Mouse (Mus musculus): ENCODE measurements at regions not wholly inside any gene's neighbourhood (a gene's known extent, or its start where the extent isn't known, plus 50 kb on each side); places are given as distances from the start of the nearest gene placed in this dataset.

- Histone ChIP-seq H3K27ac (no peak overlapping the region), H3K4me3 (ENCODE audit: insufficient read depth in 1 of 2, low read depth in 2 of 2, low read length in 2 of 2) (no peak overlapping the region), H3K27me3 (ENCODE audit: control insufficient read depth, insufficient read depth, low read length) (peaks cover 6% of the 10 kb centered on the region), H3K9ac (replicated peaks) (no peak overlapping the region), H3K9me3 (ENCODE audit: control insufficient read depth, low read length) (no peaks in the 10 kb centered on the region), H3K4me2 (ENCODE audit: low read depth) (no peak overlapping the region), H3K36me3 (replicated peaks; ENCODE audit: control insufficient read depth, insufficient read depth, low read depth) (no peaks in the 10 kb centered on the region), H3K4me1 (replicated peaks; ENCODE audit: control insufficient read depth in 2 of 2, insufficient read depth in 2 of 2, low read length in 1 of 2) (no peaks in the 10 kb centered on the region)
- ATAC-seq (ENCODE audit: insufficient read depth) = no peak
- DNase-seq (ENCODE audit: low read depth in 3 of 3, low spot score in 3 of 3) = no peak
- TF ChIP-seq CTCF (IDR thresholded peaks at IDR 0.05; ENCODE audit: low read depth) = peak; percentile 66
- TF ChIP-seq EP300 (IDR thresholded peaks at IDR 0.05; ENCODE audit: low read depth) = no peak
- WGBS (ENCODE audit: insufficient replicate concordance) = 15% methylated on average over 20 of the region's 20 CpGs
Observed at GRCm38 (mm10) chr13:73405720-73406629, 61.0 kb upstream of the Lpcat1 start.

- no peak overlapping the region for H3K4me3 ChIP-seq (ENCODE audit: insufficient read depth in 1 of 2, low read depth in 2 of 2, low read length in 2 of 2)
- no peak overlapping the region for H3K4me2 ChIP-seq (ENCODE audit: low read depth)
- H3K27ac ChIP-seq = no peak overlapping the region
- no peak for TF ChIP-seq CTCF (IDR thresholded peaks at IDR 0.05; ENCODE audit: low read depth)
- TF ChIP-seq EP300 (IDR thresholded peaks at IDR 0.05; ENCODE audit: low read depth) = no peak
- no peaks in the 10 kb centered on the region for H3K4me1 ChIP-seq (replicated peaks; ENCODE audit: control insufficient read depth in 2 of 2, insufficient read depth in 2 of 2, low read length in 1 of 2)
- peaks cover 3% of the 10 kb centered on the region; the same call in 1 of the 2 replicates for H3K27me3 ChIP-seq (ENCODE audit: control insufficient read depth, insufficient read depth, low read length)
- H3K9ac ChIP-seq (replicated peaks) = no peak overlapping the region
- 42% methylated on average over 1 of the region's 1 CpGs for WGBS (ENCODE audit: insufficient replicate concordance)
- no peak for ATAC-seq (ENCODE audit: insufficient read depth)
- H3K9me3 ChIP-seq (ENCODE audit: control insufficient read depth, low read length) = no peaks in the 10 kb centered on the region
- no peaks in the 10 kb centered on the region for H3K36me3 ChIP-seq (replicated peaks; ENCODE audit: control insufficient read depth, insufficient read depth, low read depth)
- no peak for DNase-seq (ENCODE audit: low read depth in 3 of 3, low spot score in 3 of 3)
Observed at GRCm38 (mm10) chr13:73400921-73401320, 66.1 kb upstream of the Lpcat1 start.

- no peak overlapping the region for H3K9ac ChIP-seq (replicated peaks)
- 26% methylated on average over 4 of the region's 4 CpGs for WGBS (ENCODE audit: insufficient replicate concordance)
- no peak for TF ChIP-seq EP300 (IDR thresholded peaks at IDR 0.05; ENCODE audit: low read depth)
- no peak for TF ChIP-seq CTCF (IDR thresholded peaks at IDR 0.05; ENCODE audit: low read depth)
- H3K27me3 ChIP-seq (ENCODE audit: control insufficient read depth, insufficient read depth, low read length) = no peaks in the 10 kb centered on the region
- ATAC-seq (ENCODE audit: insufficient read depth) = no peak
- H3K36me3 ChIP-seq (replicated peaks; ENCODE audit: control insufficient read depth, insufficient read depth, low read depth) = no peaks in the 10 kb centered on the region
- H3K4me3 ChIP-seq (ENCODE audit: insufficient read depth in 1 of 2, low read depth in 2 of 2, low read length in 2 of 2) = no peak overlapping the region
- no peak for DNase-seq (ENCODE audit: low read depth in 3 of 3, low spot score in 3 of 3)
- no peaks in the 10 kb centered on the region for H3K9me3 ChIP-seq (ENCODE audit: control insufficient read depth, low read length)
- H3K4me2 ChIP-seq (ENCODE audit: low read depth) = no peak overlapping the region
- no peaks in the 10 kb centered on the region for H3K4me1 ChIP-seq (replicated peaks; ENCODE audit: control insufficient read depth in 2 of 2, insufficient read depth in 2 of 2, low read length in 1 of 2)
- H3K27ac ChIP-seq = no peak overlapping the region
Observed at GRCm38 (mm10) chr13:73397033-73397432, 68.7 kb upstream of the Ndufs6 start.

- Histone ChIP-seq H3K9ac (replicated peaks) (no peak overlapping the region), H3K27ac (no peak overlapping the region), H3K4me3 (ENCODE audit: insufficient read depth in 1 of 2, low read depth in 2 of 2, low read length in 2 of 2) (no peak overlapping the region), H3K4me2 (ENCODE audit: low read depth) (no peak overlapping the region), H3K4me1 (replicated peaks; ENCODE audit: control insufficient read depth in 2 of 2, insufficient read depth in 2 of 2, low read length in 1 of 2) (no peaks in the 10 kb centered on the region), H3K36me3 (replicated peaks; ENCODE audit: control insufficient read depth, insufficient read depth, low read depth) (no peaks in the 10 kb centered on the region), H3K27me3 (ENCODE audit: control insufficient read depth, insufficient read depth, low read length) (no peaks in the 10 kb centered on the region), H3K9me3 (ENCODE audit: control insufficient read depth, low read length) (no peaks in the 10 kb centered on the region)
- WGBS (ENCODE audit: insufficient replicate concordance) = 59% methylated on average over 7 of the region's 7 CpGs
- no peak for ATAC-seq (ENCODE audit: insufficient read depth)
- no peak for DNase-seq (ENCODE audit: low read depth in 3 of 3, low spot score in 3 of 3)
- TF ChIP-seq CTCF (IDR thresholded peaks at IDR 0.05; ENCODE audit: low read depth) (no peak), EP300 (IDR thresholded peaks at IDR 0.05; ENCODE audit: low read depth) (no peak)
Observed at GRCm38 (mm10) chr13:73395856-73396255, 67.5 kb upstream of the Ndufs6 start.

- Histone ChIP-seq H3K27ac (no peak overlapping the region), H3K4me2 (ENCODE audit: low read depth) (no peak overlapping the region), H3K4me1 (replicated peaks; ENCODE audit: control insufficient read depth in 2 of 2, insufficient read depth in 2 of 2, low read length in 1 of 2) (no peaks in the 10 kb centered on the region), H3K36me3 (replicated peaks; ENCODE audit: control insufficient read depth, insufficient read depth, low read depth) (no peaks in the 10 kb centered on the region), H3K27me3 (ENCODE audit: control insufficient read depth, insufficient read depth, low read length) (no peaks in the 10 kb centered on the region), H3K4me3 (ENCODE audit: insufficient read depth in 1 of 2, low read depth in 2 of 2, low read length in 2 of 2) (no peak overlapping the region), H3K9ac (replicated peaks) (no peak overlapping the region), H3K9me3 (ENCODE audit: control insufficient read depth, low read length) (no peaks in the 10 kb centered on the region)
- 60% methylated on average over 4 of the region's 4 CpGs for WGBS (ENCODE audit: insufficient replicate concordance)
- DNase-seq (ENCODE audit: low read depth in 3 of 3, low spot score in 3 of 3) (no peak), ATAC-seq (ENCODE audit: insufficient read depth) (no peak)
- TF ChIP-seq EP300 (IDR thresholded peaks at IDR 0.05; ENCODE audit: low read depth) (no peak), CTCF (IDR thresholded peaks at IDR 0.05; ENCODE audit: low read depth) (no peak)
Observed at GRCm38 (mm10) chr13:73389051-73389450, 60.7 kb upstream of the Ndufs6 start.

Measured in liver, embryonic 14.5 days (tissue).